Mouse (Mus musculus) heart, postnatal 4 days (tissue): Measurements from ENCODE around the gene Olfr1440. TPM values are rescaled to one million over a fixed set of nuclear protein-coding genes. Genes with fewer than 3 reads are reported as not detected.

Source experiments
- DNase-seq: peaks from one replicate; pipeline ENCODE4 v3.0.0; 2021
- total RNA-seq, 2 experiments: library from RNA; stranded (reverse); gene quantifications; 2 replicates each; pipeline ENCODE4 v1.2.3; 2021

Olfr1440 gene
- total RNA-seq = not detected

DNA sequence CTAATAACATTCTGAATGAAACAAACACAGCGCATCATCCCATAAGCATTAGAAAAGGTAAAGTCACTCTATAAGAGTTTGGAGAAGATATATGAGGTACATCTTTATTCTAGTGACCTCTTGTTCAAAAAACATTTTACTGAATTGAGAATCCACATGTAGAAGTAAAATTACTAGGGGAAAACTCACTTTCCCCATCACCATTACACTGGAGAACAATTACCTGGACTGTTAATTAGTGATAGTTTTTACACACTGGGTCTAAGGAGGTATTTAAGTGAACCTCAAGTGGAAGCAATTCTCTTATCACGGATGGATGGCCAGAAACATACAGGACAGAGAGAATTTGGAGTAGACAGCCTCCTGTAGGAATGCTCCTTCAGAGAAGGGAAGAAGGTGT lies at the start of gene Olfr1440:
Gene Olfr1440, plus strand, starts transcription at position 301 of the 400 bp plus-strand sequence.
- DNase-seq = no peak

DNA sequence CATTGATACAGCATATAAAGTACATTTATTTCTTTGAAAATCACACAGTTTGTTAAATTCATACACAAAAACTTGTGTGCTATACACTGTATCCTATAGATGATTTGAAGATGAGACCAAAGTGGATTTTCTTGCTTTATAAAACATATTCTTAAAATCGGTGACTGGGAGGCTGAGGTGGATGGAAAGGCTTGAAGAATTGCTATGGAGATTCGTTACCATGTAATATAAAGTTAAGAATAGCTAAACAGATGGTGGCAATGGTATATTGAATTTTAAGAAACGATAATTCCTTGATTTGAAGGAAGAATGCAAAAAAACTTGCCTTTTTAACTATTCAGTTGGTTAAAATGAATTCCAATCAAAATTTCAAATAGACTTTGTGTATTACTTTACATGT lies 14.1 kb upstream of the Olfr1440 start:
- DNase-seq = no peak

DNA sequence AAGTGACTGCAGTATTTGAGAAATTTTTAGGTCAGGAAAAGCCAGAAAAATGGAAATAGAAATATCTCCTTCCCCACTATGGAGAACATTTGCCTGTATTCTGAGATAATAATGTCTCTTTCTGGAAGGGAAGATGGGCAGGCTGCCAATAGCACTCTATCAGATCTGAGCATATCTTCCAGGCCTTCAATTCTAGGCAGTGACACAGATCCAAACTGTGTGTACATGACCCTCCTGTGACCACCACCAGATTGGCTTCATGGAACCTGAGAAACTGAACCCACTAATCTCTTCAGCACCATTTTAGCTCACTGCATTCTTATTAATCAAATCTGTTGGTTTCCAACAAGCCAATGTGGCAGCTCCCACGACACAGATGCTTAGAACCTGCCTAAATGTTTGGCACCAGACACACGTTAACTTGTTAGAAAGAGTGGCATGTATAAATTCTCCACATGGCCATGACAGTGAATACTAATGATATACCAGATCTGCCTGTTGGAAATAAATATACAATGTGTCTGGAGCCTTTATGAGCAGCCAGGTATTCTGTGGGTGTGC lies 12.5 kb upstream of the Olfr1440 start:
- DNase-seq = no peak

DNA sequence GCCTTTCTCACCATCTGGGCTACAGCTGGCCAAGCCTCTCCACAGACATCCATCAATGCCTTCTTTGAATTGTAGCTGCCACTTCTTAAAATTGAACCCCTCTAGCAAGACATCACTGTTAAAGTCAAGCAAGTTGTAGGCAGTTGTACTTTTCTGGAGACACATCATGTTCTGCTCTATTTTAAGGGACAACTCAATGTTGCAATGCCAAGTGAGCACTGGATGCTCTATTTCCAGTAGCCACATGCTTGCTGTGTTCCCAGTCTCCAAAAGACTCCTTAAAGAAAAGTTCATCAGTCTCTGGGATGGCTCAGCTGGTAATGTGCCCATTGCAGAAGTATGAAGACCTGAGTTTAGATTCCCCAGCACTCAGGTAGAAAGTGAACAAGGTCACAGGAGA lies 26.7 kb downstream of the Olfr1440 start:
- DNase-seq = no peak

DNA sequence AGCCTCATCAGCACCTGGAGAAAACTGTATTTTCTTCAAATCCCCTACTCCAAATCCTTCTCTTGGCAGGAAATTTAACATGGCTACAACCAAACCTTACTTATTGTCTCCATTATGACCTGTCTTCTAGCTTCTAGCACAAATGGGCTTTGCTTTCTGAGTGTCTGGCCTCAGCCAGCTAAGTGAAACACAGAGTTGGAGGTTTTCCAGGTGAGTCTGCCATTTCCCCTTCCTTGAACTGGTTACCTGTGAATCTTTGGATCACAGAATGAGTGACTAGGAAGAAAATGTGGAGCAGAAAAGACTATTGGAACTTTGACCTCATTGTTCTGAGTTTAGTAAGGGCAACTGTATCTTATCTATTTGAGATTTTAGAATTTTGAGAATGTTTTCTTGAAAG lies 30.3 kb downstream of the Olfr1440 start, which contains the start of gene Olfr1441:
Gene Olfr1441, plus strand, starts transcription at position 73 of the 400 bp plus-strand sequence.
- no peak for DNase-seq

DNA sequence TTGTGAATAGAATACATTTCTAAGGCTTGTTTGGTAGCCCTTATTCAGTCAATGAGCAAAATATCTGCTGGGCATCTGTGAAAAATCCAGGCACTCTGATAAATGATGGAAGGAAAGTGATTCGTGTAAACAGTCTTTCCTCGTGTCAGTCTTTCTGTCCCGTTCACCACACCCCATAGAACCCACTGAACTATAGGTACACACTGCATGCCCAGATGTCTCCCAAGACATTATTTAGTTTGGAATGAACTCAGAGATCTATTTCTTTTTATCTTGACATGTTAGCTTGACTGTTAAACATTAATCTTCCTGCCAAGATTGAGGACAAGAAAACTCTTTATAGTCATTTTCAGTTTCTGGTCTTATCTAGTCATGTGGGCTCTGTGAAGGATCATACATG lies 31.2 kb downstream of the Olfr1440 start:
- no peak for DNase-seq

DNA sequence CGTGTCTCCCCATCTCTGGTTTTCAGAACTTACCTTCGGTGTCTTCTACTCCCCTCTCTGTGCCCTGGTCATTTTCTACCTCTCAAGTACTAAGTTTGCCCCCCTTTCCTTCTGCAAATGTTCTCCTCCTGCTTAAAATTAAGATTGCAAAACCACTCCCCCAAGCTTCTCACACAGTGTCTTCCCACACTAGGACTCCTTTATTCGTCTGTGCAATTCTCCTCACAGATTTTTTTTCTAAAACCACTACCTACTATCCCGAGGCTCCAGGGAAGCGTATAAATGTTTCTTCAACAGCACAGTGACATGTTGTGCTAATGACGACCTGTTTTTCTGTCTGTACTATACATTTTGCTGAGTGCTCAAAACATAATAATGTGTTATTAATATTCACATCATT lies 33.5 kb downstream of the Olfr1440 start:
- DNase-seq = no peak

DNA sequence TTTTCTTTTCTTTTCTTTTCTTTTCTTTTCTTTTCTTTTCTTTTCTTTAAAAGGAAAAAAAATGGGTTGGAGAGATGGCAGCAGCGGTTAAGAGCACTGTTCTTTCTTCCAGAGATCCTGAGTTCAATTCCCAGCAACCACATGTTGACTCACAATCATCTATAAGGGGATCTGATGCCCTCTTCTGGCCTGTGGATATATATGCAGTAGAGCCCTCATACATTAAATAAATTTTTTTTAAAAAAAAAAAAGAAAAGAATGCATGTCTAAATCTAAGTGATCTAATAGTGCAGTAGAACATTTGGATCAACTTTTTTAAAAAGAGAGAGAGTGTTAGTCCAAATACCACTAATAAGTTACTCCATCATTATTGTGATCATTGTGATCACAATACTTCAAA lies 34.6 kb downstream of the Olfr1440 start:
- no peak for DNase-seq

DNA sequence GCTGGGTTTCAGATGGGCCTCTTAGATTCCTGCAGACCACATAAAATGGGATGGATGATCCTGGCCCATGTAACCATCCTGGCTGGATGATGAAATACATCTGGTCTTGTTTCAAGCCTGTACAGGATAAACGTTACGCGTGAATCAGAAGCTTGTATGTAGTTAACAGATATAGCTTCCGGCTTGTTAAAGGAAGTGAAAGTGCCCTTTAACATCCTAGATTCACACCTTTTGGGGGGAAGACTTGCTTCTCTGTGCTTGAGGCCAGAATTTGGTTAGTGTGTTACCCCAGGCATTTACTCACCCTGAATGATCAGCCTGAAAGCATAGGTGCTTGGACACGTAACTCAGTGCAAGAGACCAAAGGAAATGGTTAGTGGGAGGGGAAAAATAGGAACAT lies 40.0 kb downstream of the Olfr1440 start:
- DNase-seq = no peak

DNA sequence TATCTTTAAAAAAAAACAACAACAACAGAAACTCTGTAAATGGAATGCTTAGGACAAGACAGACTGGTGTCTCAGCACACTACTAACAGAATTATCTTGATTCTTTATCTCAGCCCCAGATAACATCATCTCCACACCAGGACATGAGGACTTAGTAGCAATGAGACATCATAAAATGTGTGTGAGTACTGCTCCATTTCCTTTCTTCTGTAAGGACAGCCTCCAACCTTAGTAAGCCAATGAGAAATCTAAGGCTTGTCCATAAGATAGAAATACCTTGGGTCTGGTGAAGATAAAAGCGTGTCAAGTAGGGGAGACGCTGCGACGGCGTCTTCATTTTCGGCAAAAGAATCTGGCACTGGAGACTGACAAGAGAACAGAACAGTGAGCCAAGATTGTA lies 40.5 kb downstream of the Olfr1440 start, which contains the start of gene Pfpl:
Gene Pfpl, plus strand, starts transcription at position 301 of the 400 bp plus-strand sequence.
- DNase-seq = no peak

DNA sequence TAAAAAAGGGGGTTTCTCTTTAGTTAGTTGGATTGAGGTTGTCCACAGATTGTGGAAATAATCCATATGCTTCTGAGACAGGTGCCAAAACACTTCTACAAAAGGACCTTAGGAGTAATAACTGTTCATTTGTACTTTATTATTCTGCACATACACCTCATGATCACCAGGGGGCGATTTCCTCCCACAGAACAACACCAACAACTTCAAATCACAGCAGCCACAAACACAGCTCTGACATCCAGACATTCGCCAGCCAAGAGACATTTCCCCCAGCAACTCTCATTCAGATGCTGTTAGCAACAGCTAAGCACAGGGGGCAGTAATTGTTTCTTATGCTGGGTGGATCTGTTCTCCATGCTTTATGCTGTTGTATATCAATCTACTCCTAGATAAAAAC lies 46.0 kb downstream of the Olfr1440 start:
- peak; percentile 44 for DNase-seq

DNA sequence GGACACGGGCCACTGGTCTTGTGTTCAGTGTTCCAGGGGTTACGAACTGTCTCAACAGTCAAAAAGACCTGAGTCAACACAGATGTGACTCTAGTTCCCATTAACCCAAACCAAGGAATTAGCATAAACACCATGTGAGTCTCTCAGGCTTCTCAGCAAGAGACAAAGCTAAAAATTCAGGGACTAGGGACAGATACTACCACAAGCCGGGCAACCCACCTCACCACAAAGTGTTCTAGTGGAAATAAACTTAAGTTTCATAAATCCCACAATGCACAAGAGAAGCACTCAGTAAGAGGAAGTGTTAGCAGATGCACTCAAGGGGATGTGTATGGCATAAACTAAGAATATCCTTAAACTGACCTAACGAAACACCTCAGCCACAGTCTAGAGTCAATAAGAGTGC lies 47.9 kb downstream of the Olfr1440 start:
- DNase-seq = no peak

DNA sequence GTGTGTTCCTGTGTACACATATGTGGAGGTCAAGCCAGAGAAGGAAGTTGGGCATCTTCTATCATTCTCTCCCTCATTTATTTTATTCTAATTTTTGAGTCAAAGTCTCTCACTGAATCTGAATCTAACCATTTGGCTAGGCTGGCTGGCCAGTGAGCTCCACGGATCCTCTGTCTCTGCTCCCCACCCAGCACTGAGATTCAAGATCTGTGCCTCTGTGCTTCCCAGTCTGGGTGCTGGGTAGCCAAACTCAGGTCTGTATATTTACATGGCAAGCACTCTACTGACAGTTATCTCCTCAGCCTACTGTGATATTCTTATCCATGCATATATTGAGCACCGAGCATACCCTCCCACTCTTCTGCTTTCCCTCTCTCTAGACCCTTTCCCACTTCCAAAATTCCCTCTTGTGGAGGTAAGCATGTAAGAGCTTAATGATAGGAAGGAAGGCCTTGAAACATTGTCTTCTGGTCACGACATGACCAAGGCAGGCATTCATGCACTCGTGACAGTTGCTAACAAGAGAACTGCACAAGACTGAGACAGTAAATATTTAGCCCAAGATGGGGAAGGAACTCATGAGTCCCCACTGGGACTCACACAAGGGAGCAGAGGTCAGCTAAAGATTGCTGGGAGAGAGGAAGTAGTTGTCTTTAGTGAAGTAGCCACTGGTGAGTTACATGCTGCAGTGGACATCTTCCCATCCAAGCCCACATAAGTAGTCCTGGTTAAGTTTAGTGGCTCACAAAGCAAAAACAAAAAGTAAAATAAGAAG lies 48.9 kb downstream of the Olfr1440 start:
- DNase-seq = no peak

DNA sequence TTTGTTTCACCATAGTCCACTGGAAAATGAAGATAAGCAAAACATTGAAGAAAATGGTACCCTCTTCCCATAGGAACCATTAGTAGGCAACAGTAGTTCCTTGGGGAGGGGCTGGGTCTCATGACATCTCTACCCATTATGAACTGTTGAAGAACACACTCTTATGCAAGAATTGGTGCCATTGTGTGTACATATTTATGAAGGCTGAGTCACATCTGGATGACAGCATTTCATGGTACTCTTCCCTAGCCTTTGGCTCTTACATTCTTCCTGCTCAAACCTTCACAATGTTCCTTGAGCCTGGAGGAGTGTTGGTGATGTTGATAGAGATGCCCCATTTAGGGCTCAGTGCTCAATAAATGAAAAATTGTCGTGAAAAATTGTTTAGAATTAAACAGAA lies 52.5 kb downstream of the Olfr1440 start:
- DNase-seq = no peak

DNA sequence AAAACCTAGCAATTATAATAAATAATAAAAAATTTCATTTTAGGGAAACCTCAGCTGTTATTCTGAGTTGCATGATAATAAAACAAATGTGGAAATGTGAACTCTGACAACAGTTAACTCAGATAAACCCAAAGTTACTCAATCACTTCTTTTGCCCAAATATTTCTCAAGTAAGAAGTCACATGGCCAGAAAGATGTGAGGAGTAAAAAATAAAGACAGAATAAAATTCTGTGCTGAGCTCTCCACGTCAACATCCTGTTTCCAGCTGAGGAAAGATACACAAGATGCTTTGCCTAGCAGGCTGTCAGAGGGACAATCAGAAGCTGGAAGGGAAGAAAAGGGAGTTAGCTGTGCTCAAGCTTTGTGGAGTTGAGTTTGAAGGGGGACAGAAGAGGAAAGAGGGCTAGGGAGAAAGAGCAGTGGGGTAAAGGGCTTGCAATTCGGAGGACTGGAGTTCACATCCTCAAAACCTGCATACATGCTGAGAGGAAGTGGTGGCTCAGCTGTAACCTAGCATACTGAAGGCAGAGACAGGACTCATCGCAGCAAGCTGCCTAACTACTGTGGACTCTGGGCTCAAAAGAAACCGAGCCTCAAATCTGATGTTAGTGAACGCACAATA lies 53.1 kb downstream of the Olfr1440 start:
- DNase-seq = no peak

DNA sequence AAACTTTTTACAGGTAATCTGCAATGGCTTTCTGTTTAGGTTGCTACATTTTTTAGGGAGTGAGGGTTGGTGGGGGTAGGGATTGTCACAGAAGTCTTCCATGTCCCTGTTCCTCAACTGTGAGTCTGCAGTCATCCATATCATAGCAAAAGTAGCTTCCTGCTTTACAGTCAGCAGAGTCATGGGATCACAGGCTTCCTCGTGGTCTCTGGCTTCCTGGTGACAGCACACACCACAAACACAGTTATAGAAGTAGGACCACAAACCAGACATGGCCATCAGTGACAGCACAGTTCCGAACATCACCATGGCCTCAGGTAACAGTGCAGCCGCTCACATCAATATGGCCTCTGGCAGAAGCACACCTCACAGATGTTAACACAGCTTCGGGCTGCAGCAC lies 55.5 kb downstream of the Olfr1440 start:
- no peak for DNase-seq

DNA sequence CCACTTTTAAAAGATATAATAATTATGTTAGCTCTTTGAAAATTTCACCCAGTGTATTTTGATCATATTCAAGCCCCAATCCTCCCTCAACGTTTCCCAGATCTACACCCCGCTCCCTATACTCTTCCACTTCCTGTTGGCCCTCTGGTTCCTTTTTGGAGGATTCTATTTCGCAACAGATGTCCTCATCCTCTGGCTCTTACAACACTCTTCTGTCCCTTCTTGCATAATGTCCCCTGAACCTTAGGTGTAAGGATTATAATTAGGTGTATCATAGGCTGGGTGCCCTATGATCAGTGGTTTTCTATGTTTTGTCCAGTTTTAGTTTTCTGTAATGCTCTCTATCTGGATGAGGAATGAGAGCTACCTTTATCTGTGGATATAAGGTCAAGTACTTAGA lies 57.9 kb downstream of the Olfr1440 start:
- DNase-seq = no peak

Other genes with a start within 250 kb of the Olfr1440 start
- not detected for gene Olfr1555-ps1, start 217.2 kb upstream of the Olfr1440 start, total RNA-seq
- not detected for gene Olfr1431, start 186.6 kb upstream of the Olfr1440 start, total RNA-seq
- not detected for gene Olfr1432, start 154.7 kb upstream of the Olfr1440 start, total RNA-seq
- gene Olfr262, start 145.6 kb upstream of the Olfr1440 start, total RNA-seq = not detected
- gene Olfr235, start 126.2 kb upstream of the Olfr1440 start, total RNA-seq = not detected
- gene Olfr1434, start 107.4 kb upstream of the Olfr1440 start, total RNA-seq = not detected
- gene Olfr1436, start 88.1 kb upstream of the Olfr1440 start, total RNA-seq = not detected
- not detected for gene Olfr1437, start 62.2 kb upstream of the Olfr1440 start, total RNA-seq
- gene Olfr1438-ps1, start 51.4 kb upstream of the Olfr1440 start, total RNA-seq = not detected
- not detected for gene Olfr1441, start 30.2 kb downstream of the Olfr1440 start, total RNA-seq
- gene Pfpl, start 40.6 kb downstream of the Olfr1440 start, total RNA-seq = not detected
- gene Mpeg1, start 73.5 kb downstream of the Olfr1440 start, total RNA-seq = 1 to 10 TPM; 4.5 to 5.7 TPM
- 1 to 10 TPM; 7.7 to 8.9 TPM for gene Dtx4, start 114.2 kb downstream of the Olfr1440 start, total RNA-seq
- gene Fam111a, start 158.5 kb downstream of the Olfr1440 start, total RNA-seq = 10 to 100 TPM; 23.1 to 23.8 TPM
- gene Gm4952, start 212.7 kb downstream of the Olfr1440 start, total RNA-seq = not detected
- gene Glyat, start 246.0 kb downstream of the Olfr1440 start, total RNA-seq = not detected